Mouse (Mus musculus): Measurements from ENCODE around the gene Card19. TPM values are rescaled to one million over a fixed set of nuclear protein-coding genes. Genes with fewer than 3 reads are reported as not detected.

Card19 gene
- polyA plus RNA-seq, 1 experiment: 83.0 TPM

DNA sequence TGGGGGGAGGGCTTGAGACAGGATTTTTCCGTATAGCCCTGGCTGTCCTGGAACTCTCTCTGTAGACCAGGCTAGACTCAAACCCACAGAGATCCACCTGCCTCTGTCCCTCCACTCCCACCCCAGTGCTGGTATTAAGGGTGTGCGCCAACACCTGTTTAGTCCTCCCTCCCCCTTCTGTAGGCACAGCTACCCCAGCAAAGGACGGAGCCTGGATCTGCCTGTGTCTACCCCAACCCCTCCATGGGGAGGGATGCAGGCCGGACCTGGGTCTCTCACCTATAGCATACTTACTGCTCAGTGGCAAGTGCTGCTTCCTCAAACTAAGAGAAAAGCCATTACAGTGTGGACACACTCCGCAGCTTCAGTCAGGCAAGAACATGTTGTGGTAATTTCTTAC lies 35.6 kb downstream of the Card19 start:
- WGBS: 88% methylated on average over 5 of the region's 5 CpGs
- DNase-seq (ENCODE audit: low read depth, low spot score): no peak

DNA sequence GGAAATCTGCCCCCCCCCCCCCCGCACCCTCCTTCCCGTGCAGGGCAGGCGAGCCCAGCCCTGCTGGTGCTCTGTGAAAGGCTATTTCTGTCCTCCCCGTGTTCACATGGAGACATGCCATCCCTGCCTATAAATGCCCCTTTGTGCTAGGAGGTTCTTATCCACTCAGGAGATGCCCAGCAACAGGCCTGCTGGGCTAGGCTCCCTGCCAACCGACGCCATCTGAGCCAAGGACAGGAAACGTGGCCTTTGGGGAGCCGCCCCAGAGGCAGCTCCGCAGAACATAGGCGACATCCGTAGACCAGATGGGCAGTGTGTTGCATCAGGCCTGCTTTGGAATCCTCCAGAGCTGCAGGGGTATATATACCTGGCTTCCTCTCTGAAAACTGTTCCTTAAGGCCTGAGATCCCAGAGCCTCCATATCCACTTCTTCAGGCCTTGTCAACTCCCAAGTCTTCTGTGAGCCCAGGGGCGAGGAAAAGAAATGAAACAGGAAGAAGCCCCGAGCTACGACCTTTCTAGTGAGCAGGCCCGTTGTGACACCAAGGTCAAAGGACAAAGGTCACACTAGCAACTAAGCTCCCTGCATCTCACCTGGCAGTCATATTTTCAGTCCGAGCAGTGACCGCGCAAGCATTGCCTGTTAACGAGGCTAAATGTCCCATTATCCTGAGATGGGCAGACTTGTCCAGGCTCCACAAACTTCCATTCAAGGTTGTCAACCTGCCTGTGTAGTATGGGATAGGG lies 36.8 kb downstream of the Card19 start:
- 43% methylated on average over 19 of the region's 19 CpGs for WGBS
- DNase-seq (ENCODE audit: low read depth, low spot score): no peak

DNA sequence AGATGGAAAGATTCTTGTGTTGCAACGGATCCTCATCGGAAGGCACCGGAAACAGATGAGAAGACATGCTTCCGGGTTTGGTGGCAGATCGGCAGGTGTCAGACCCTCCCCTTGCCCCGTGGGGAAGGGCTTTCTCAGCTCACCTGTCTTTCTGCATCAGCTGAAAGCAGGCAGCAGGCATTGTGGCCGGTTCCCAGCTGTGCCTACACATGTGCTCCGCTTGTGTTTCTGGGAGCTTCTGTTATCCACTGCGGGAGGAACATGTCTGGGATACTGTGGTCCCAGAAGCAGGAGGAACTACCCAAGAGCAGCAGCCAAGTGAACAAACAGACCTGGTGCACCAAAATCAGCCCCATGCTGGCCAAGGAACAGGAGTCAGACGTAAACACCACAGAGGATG lies 40.3 kb downstream of the Card19 start:
- whole genome bisulfite sequencing: 78% methylated on average over 10 of the region's 10 CpGs
- no peak for DNase-seq (ENCODE audit: low read depth, low spot score)

DNA sequence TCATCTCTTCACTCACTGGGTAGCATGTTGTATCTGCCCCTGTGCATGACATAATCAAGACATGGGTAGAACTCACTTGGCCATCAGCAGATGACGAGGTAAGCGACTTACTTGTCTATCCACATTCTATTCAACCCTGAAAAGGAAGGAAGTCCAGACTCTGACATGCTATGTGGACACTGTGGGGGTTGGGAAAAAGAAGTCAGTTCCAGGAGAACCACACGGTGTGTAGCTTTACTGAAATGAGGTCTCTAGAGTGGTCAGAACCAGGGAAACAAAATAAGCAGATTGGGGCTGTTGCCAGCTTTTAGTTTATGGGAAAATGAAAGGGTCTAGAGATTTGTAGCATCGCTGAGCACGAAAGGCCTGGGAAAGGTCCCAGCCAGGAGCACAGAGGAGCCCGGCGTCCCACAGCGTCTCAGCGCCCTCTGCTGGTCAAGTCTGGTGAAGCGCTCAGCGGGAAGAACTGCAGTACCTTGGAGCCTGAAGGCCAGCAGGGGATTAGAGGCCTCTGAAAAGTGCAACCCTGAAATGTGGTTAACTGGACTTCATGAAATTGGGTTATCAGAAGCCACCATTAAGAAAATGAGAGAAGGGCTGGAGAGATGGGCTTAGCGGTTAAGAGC lies 42.8 kb downstream of the Card19 start:
- WGBS: 10% methylated on average over 12 of the region's 12 CpGs
- peak; percentile 66 for DNase-seq (ENCODE audit: low read depth, low spot score)

DNA sequence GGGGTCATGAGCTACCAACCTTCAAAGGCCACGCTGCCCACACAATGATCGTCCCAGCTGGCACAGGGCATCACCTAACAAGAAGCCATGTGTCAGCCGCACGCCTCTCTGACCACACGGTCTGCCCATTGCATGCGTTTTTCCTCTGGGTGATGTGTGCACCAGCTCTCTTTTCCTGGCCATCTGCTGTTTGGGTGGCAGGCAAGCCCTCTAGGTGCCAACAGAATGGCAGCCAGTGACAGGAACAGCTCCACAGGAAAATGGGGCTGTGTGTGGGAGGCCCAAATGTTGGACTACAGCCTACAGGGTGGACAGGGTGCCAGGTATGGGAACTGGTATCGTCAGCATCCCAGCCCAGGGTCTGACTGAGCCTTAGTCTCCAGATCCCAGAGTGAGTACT lies 43.5 kb downstream of the Card19 start:
- no peak for DNase-seq (ENCODE audit: low read depth, low spot score)
- WGBS: 93% methylated on average over 7 of the region's 7 CpGs

DNA sequence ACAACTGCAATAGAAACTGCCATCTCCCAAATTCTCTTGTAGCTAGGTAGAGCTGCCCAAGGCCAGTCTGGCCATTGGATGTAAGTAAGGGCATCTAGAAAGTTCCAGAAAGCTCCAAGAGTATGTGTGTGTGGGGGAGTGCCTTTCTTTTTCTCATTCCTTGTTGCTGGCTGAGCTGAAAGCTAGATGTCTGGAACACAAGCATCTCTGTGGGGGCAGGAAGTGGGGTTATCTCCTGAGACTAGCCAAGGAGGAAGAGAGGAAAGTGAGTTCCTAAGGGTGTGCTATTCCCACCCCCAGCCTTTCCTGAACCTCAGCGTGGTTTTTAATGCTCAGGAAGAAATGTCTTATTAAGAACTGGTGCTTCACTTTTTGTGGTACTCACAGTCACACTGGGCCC lies 44.1 kb downstream of the Card19 start:
- no peak for DNase-seq (ENCODE audit: low read depth, low spot score)
- WGBS: 85% methylated on average over 1 of the region's 1 CpGs

DNA sequence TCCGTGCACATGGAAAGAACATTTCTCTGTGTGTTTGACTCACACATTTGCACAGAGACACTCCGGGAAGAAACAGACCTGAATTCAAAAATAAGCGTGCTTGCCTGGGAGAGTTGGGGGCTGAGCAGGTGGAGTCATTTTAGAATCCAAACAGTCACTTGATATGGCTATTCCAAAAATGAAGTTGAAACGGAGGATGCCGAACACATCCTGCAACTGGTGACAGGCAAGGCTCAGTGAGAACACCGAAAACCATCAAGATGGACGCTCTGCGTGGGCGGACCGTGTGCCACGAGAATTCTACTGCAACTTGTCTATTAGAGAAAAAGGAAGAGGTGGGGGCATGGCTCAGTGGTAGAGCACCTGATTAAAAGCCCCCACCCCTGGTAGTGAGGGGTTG lies 45.2 kb downstream of the Card19 start:
- DNase-seq (ENCODE audit: low read depth, low spot score): no peak
- WGBS: 95% methylated on average over 11 of the region's 11 CpGs

DNA sequence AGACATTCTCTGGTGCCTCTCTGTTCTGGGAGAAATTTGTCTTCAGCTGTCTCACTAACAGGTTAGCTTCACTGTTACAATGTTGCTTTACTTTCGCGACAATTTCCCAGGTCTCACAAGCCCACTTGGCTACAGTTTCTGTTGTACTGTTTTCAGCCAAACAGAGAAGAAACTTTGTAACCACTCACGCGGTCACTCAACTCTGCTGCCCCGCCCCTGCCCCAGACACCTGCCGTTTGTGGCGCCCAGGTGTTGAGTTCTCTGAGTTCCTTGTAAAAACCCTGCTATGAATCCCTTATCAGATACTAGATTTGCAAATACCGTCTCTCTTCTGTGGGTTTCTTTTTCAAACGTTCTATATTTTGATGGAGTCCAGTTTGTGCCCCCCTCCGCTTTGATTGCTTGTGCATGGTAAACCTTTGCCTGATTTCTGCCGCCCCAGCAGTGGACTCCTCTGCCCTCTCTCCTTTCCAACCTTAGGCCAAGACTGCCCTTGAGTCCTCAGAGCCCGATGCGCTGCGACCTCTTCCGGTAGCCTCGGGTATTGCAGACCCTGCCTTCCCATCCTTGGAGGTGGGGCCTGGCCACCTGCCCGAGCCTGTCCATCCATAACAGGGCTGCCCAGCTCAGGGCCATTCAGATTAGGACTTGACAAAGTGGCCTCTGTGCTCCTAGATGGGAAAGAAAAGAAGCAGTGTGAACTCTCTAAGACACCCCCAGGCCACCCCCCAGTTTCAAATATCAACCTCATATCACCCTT lies 46.2 kb downstream of the Card19 start:
- 9% methylated on average over 17 of the region's 17 CpGs for WGBS
- peak; percentile 79 for DNase-seq (ENCODE audit: low read depth, low spot score)

DNA sequence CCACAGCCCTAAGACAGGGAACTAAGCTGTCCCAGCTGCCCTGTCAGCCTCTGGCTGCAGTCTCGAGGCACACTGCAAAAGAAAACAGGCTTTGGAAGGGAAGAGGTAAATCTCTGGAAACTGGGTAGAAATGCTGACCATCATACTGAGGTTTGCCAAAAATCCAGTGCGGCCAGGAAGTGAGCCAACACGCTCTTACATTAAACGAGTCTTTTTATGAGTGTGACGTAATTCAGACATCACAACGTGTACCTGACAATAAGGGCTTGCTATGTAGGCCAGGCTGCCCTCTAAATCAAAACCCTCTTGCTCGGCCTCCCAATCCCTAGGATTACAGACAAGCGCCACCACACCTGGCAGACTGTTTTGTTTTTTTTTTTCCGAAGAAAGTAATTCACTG lies 48.8 kb downstream of the Card19 start:
- WGBS: 34% methylated on average over 9 of the region's 9 CpGs
- no peak for DNase-seq (ENCODE audit: low read depth, low spot score)

DNA sequence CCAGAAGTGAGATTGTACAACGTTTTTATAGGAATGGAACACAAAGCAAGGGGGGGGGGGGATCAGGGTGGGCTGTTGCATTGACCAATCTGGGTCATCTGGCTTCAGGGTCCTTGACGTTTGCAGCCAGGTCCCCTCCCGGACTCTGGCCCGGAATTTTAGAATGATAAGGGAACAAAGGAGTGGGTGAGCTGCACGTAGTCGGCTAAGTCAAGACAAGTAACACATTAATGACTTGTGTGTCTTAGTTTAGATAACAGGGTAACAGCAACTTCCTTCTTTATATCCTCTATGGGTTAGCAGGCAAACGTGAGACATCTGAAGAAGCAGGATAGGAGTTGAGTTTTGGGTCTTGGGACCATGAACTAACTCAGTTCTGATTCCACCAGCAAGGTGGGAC lies 52.2 kb downstream of the Card19 start:
- DNase-seq (ENCODE audit: low read depth, low spot score): no peak
- 45% methylated on average over 7 of the region's 7 CpGs for WGBS

DNA sequence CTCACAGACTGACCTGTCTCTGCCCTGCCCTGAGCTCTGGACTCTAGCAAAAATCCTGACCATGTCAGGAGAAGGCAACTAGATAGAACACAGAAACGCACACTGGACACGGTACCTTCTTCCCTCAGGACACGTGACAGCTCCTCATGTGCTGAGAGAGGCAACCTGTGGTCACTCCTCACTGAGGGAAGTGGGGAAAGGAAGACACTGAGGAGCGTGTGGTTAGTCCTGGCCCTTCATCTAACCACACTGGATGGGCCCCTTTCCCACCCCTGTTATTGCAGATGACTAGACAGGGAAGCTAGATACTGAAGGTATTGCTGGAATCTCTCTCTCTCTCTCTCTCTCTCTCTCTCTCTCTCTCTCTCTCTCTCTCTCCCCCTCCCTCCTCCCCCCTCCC lies 53.1 kb downstream of the Card19 start:
- 76% methylated on average over 4 of the region's 4 CpGs for WGBS

DNA sequence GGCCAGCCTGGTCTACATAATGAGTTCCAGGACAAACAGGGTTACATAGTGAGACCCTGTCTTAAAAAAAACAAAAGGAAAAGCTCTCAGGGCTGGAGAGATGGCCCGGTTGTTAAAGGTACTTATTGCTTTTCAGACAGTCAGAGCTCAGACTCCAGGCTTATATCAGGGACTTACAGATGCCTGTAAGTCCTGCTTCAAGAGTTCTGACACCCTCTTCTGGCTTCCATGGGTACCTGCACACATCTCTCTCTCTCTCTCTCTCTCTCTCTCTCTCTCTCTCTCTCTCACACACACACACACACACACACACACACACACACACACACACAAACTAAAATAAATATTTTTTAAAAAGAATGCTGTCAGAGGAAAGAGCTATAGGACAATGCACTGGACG lies 54.6 kb downstream of the Card19 start:
- DNase-seq (ENCODE audit: low read depth, low spot score): no peak
- 32% methylated on average over 2 of the region's 2 CpGs for WGBS

More for the DNA sequence above, 53.1 kb downstream of the Card19 start:
- no peak for DNase-seq (ENCODE audit: low read depth, low spot score)

DNA sequence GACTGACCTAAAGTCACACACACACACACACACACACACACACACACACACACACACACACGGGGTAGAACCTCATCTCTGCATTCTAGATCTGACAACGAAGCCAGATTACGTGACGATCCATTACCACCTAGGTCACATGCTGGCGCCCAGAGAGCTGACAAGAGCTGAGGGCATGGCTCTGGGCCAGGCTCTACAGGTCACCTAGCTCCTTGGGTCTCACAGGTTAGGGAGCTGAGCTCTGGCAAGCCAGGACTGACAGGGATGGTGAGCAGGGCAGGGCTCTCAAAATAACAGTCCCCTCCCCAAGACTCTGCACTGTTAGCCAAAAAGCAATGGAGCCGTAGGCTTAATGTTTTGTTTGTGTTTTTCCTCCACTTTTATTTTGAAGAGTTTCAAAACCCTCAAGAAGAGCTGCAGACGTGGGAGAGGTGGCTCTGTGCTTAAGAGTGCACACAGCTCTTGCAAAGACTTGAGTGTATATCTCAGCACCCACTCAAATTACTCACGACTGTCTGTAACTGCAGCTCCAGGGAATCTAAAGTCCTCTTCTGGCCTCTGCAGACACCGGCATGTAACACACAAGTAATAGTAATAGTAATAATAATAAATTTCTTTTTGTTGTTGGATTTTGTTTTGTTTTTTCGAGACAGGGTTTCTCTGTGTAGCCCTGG lies 57.7 kb downstream of the Card19 start:
- DNase-seq (ENCODE audit: low read depth, low spot score): no peak
- WGBS: 81% methylated on average over 10 of the region's 10 CpGs

DNA sequence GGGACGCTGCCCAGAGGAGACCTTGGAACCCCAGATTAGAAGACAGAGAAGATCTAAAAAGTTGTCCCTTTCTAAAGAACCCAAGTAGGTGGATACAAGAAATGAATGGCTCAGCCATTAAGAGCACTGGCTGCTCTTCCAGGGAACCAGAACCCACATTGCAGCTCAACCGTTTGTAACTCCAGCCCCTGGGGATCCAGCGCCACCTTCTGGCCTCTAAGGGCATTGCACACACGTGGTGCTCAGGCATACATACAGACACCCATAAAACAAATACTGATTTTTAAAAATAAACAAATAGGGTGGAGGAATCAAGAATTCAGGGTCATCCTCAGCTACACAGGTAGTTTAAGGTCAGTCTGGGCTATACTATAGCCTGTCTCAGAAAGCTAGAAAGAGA lies 59.2 kb downstream of the Card19 start:
- WGBS: 82% methylated on average over 4 of the region's 4 CpGs
- no peak for DNase-seq (ENCODE audit: low read depth, low spot score)

DNA sequence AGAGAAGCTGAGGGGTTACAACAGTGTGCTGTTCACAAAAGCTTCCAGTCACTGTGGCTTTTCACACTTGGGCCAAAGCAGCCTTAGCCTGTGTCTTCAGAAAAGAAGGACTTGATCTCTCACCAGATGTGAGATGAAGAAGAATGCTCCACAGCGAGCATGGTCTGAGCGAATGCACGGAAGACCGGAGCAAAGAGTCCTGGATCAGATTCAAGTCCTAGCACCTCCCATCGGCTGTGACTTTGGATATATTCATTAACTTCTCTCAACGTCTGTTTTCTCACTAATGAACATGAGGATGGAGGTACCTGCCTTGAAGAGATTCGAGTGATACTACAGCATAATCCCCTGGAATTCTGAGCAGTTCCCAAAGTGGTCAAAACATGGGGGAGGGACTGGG lies 61.2 kb downstream of the Card19 start:
- 35% methylated on average over 7 of the region's 7 CpGs for WGBS
- DNase-seq (ENCODE audit: low read depth, low spot score): no peak

DNA sequence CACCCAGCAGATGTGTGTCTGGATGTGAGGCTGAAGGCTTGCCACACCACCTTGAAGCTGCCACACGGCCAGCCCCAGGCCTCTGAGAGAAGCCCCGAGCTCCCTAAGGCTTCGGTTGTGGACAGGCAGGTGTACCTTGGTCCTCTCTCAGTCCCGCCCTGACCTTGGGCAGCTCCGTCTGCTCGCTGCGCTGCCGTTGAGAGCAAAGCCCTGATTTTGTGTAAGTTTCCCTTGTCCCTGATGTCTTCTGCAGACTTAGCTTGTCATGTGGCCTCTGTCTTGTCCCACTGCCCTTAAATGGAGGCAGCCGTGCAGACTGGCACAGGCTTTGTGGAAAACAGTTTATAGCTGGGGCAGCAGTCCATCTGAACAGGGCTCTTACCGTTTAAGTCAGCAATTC lies 61.8 kb downstream of the Card19 start:
- WGBS: 37% methylated on average over 10 of the region's 10 CpGs
- DNase-seq (ENCODE audit: low read depth, low spot score): no peak

Data from large intestine, adult 2 months (tissue).